Mouse (Mus musculus) testis, adult 2 months (tissue): ENCODE data around the gene Mob2. TPM values are rescaled to one million over a fixed set of nuclear protein-coding genes. Genes with fewer than 3 reads are reported as not detected.

Experiments used
- H3K27ac ChIP-seq: fragments of 200-500 bp; 2 replicates; pipeline ENCODE4 v1.5.1; 2012; ENCODE audit warnings: low read depth, low read length; ENCODE audit not compliant: control insufficient read depth, insufficient read depth
- H3K27me3 ChIP-seq: fragments of 200-500 bp; 2 replicates; pipeline ENCODE4 v1.6.1; 2012; ENCODE audit warnings: mild to moderate bottlenecking, low read length, moderate library complexity; ENCODE audit not compliant: control insufficient read depth, insufficient read depth
- H3K36me3 ChIP-seq: fragments of 200-500 bp; 2 replicates; pipeline ENCODE4 v1.6.1; 2012; ENCODE audit warnings: mild to moderate bottlenecking, low read length; ENCODE audit not compliant: control insufficient read depth, insufficient read depth
- H3K4me1 ChIP-seq: fragments of 200-500 bp; 2 replicates; pipeline ENCODE4 v1.6.1; 2012; ENCODE audit warnings: low read length; ENCODE audit not compliant: control insufficient read depth, insufficient read depth
- H3K4me3 ChIP-seq: fragments of 200-500 bp; 2 replicates; pipeline ENCODE4 v1.5.1; 2012; ENCODE audit warnings: low read depth, mild to moderate bottlenecking, low read length, moderate library complexity, mixed read lengths; ENCODE audit not compliant: control insufficient read depth
- CTCF ChIP-seq: fragments of 200-500 bp; IDR thresholded peaks from 2 replicates; pipeline ENCODE4 v1.5.1; 2012; ENCODE audit warnings: low read depth, mild to moderate bottlenecking, inconsistent platforms, low read length, moderate library complexity; ENCODE audit not compliant: control insufficient read depth, insufficient read depth, insufficient replicate concordance
- POLR2A ChIP-seq: fragments of 200-500 bp; IDR thresholded peaks from 2 replicates; pipeline ENCODE4 v1.6.1; 2012; ENCODE audit warnings: low read depth, mild to moderate bottlenecking, inconsistent platforms, low read length, moderate library complexity; ENCODE audit not compliant: control insufficient read depth
- polyA plus RNA-seq: library from polyadenylated mRNA; depleted of rRNA; stranded (reverse); fragments of >200 nt; gene quantifications from 2 replicates; pipeline ENCODE4 v1.2.3, GENCODE M21; 2012

The Mob2 gene
- polyA plus RNA-seq, 1 experiment = 21.3 TPM

DNA sequence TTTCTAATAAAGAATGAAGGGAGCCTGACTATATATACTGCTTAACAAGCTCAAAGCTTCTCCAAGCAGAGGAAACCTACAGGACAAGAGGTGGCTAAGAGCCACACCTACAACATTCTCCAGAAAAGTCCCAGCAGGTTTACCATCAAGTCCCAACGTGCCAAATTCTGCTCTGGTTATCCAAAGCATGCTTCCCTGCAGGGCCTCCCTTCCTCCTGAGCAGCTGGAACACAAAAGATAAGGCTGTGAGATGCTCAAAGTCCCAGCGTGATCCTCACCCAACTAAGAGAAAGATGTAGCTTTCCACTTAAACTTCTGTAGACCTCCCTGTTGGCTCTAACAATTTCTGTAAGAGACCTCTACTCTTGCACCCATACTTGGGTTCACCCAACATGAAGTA is 1.8 kb downstream of the Mob2 start:
- H3K4me1 ChIP-seq = peaks cover 3% of the 10 kb centered on the region

DNA sequence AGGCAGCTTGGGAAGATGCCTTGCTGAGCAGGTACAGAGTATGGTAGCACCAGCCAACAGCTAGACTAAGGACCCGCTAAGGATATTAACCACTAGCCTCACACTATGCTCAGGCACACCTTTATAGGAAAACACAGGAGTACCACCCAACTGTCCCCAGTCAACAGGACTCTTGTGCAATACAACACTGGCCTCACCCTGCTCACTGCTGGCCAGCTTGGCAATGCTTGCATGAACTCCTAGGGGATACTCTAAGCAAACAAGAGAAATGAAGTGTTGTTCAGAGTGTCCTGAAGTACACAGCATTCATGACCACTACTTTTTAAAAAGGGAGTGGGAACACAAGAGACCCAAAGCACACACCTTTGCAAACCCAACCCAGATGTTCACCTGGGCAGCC is 3.7 kb downstream of the Mob2 start:
- H3K4me3 ChIP-seq = no peak overlapping the region
- TF ChIP-seq POLR2A = no peak
- TF ChIP-seq CTCF = no peak
- H3K27me3 ChIP-seq = no peaks in the 10 kb centered on the region
- no peak overlapping the region for H3K27ac ChIP-seq
- no peaks in the 10 kb centered on the region for H3K36me3 ChIP-seq
- H3K4me1 ChIP-seq = peaks cover 3% of the 10 kb centered on the region

More for the DNA sequence above, 1.8 kb downstream of the Mob2 start:
- Histone ChIP-seq H3K27me3 (no peaks in the 10 kb centered on the region), H3K36me3 (no peaks in the 10 kb centered on the region), H3K4me3 (no peak overlapping the region), H3K27ac (no peak overlapping the region)
- TF ChIP-seq CTCF = no peak
- no peak for TF ChIP-seq POLR2A

DNA sequence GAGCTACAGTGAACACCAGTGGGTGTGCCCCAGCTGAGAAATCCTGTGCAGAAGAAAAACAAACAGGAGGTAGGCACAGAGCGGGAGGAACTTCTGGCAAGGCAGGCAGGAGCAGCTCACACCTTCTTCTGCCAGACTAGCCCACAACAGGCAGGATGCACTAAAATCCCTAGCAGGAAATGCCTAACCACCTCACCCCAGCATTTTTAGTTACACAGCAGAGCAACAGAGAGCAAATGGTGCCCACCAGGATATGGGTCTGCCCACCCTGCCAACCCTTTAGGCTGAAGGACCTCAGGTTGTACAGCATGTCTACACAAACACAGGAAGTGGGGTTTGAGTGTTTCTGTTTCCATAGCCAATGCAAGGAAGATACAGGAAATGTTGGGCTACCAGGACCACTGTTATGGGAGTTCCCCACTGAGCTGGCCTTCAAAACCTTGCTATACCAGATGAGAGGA is 4.2 kb downstream of the Mob2 start:
- Histone ChIP-seq H3K27me3 (no peaks in the 10 kb centered on the region), H3K27ac (no peak overlapping the region), H3K4me3 (no peak overlapping the region), H3K4me1 (peaks cover 3% of the 10 kb centered on the region), H3K36me3 (no peaks in the 10 kb centered on the region)
- TF ChIP-seq POLR2A (no peak), CTCF (no peak)

DNA sequence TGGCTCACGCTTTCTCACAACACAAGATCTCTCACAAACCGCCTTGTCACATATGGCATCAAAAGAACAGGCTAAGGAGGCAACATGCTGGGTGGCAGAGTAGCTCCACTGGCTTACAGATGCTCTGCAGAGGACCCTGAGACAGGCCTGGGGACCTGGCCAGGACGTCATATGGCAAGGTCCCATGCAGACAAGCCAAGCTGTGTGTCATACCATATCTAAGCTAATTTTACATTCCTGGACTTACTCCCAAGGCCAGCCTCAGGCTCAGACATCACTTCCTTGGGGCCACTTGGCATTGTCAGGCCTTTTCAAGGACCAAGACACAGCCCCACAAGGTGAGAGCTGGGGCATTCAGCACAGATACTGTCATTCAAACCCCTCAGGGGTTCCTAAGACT is 5.4 kb downstream of the Mob2 start:
- Histone ChIP-seq H3K4me1 (no peaks in the 10 kb centered on the region; the same call in 1 of the 2 replicates), H3K4me3 (no peak overlapping the region), H3K27ac (no peak overlapping the region), H3K36me3 (no peaks in the 10 kb centered on the region), H3K27me3 (no peaks in the 10 kb centered on the region)
- TF ChIP-seq CTCF = no peak
- TF ChIP-seq POLR2A = no peak

DNA sequence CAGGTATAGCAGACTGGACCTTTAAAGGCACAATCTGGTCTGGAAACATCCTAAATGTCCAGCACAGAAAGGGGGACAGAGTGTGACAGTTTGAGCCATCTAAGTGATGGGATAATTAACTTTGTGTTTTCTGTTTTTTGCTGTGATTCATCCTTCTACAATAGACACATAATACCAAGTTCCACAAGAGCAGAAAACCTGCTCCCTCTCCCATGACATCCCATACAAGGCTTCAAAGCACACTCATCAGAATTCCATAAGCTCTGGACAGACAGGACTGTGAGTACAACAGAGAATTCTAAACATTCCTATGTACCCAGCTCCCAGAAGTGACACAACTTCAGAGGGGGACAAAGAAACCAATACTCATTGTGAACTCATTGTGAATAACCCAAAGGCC is 10.3 kb downstream of the Mob2 start:
- no peaks in the 10 kb centered on the region for H3K4me1 ChIP-seq
- H3K27ac ChIP-seq = no peak overlapping the region
- no peaks in the 10 kb centered on the region for H3K36me3 ChIP-seq
- no peaks in the 10 kb centered on the region for H3K27me3 ChIP-seq
- TF ChIP-seq CTCF (no peak), POLR2A (no peak)
- no peak overlapping the region for H3K4me3 ChIP-seq

DNA sequence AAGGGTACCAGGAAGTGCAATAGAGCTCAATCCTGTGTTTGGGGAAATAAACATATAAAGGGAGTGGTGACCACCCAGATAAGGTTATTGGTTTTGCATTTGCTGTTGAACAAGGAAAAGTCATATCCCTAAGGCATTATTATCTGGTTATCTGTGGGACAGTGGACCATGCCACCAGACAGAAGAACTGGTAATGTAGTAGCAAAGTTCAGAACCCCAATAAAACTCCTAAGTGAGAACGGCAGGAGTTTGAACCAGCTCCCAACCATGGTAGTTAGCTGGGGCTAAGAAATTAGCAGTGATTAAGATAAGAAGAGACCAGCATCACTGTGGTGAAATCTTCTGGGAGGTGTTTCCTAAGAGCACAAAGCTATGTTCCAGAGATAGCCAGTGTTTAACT is 14.9 kb downstream of the Mob2 start:
- Histone ChIP-seq H3K27ac (no peak overlapping the region), H3K4me1 (no peaks in the 10 kb centered on the region), H3K27me3 (no peaks in the 10 kb centered on the region), H3K36me3 (no peaks in the 10 kb centered on the region), H3K4me3 (no peak overlapping the region)
- TF ChIP-seq POLR2A = no peak
- no peak for TF ChIP-seq CTCF

DNA sequence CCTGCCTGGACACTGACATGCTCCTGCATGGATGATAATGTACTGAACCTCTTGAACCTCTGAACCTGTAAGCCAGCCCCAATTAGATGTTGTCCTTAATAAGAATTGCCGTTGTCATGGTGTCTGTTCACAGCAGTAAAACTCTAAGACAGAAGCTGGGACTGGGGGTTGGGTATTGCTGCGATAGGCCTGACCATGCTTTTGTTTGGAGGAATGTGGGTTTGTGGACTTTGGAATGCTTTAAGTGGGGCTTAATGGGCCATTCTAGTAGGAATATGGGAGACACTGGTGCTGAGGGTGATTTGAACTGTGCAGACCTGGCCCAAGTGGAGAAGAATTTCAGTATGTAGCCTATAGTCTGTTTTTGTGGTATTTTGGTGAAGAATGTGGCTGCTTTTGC is 15.5 kb downstream of the Mob2 start:
- H3K4me1 ChIP-seq = no peaks in the 10 kb centered on the region
- H3K27ac ChIP-seq = no peak overlapping the region
- no peak overlapping the region for H3K4me3 ChIP-seq
- TF ChIP-seq POLR2A (no peak), CTCF (no peak)
- no peaks in the 10 kb centered on the region for H3K36me3 ChIP-seq
- H3K27me3 ChIP-seq = no peaks in the 10 kb centered on the region

DNA sequence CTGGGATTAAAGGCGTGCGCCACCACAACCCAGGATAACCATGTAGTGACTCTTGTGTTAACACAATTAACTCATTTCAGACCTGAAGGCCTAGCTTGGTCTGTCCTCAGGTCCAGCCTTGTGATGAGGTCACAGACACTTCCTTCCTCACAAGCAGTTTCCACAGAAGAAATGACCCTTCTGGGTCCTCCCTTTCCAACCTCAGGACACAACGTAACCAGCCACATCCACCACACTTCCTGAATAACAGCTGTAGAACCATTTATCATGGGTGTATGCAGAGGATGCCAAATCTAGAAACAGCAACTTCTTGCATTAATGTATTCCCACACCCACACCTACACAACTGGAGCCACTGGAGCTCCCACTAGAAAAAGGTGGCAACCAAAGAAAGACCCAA is 20.1 kb downstream of the Mob2 start:
- H3K27ac ChIP-seq = no peak overlapping the region
- H3K27me3 ChIP-seq = no peaks in the 10 kb centered on the region
- H3K4me3 ChIP-seq = no peak overlapping the region
- H3K36me3 ChIP-seq = no peaks in the 10 kb centered on the region
- TF ChIP-seq POLR2A (no peak), CTCF (no peak)
- no peaks in the 10 kb centered on the region for H3K4me1 ChIP-seq
